Mouse (Mus musculus): ENCODE measurements around the gene Mpeg1.

The Mpeg1 gene

DNA sequence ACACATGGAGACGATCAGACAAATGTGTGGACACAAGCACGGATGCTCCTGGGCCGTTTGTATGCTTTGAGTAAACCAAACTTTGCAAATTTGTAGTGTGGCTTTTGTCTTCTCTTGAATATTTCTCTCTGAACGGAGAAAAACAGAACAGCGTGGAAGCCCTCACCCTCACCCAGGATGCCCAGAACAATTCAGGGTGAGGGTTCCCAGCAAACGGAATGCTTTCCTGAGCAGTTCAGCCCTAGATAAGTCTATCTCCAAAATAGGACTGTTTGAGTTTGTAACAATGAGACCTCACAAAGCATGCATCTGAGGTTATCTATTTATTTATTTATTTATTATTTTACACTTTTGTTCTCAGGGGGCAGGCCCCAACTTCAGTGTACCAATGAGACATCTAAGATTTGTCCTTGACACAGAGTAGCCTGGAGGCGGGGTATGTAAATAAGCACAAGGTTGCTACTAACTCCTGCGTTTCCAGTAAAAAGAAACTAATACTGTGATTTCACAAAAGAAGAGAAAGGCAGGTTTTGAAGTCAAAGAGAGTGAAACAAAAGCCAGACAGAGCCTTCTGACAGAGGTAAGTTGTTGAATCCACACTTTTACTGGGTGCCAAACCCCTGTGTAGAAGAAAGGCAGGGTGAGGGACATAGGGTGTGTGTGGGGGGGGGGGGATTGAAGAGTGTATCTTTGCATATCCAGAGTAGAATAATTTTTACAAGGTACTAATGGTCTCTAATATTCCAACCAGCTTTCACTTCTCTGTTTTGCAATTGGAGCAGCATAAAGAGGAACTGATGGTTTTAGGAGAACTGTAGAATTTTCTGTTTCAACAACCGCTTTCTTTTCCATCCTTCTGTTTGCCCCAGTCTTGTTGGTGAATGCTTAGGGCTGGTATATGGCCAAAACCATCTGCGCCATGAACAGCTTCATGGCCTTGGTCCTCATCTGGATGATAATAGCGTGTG is at the start of gene Mpeg1:
Gene Mpeg1 (plus strand): TSS at position 498 of the 968 bp plus-strand sequence.
- DNase-seq (ENCODE audit: low read depth, low spot score), result no peak

DNA sequence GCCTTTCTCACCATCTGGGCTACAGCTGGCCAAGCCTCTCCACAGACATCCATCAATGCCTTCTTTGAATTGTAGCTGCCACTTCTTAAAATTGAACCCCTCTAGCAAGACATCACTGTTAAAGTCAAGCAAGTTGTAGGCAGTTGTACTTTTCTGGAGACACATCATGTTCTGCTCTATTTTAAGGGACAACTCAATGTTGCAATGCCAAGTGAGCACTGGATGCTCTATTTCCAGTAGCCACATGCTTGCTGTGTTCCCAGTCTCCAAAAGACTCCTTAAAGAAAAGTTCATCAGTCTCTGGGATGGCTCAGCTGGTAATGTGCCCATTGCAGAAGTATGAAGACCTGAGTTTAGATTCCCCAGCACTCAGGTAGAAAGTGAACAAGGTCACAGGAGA is 46.8 kb upstream of the Mpeg1 start:
- no peak for DNase-seq (ENCODE audit: low read depth, low spot score)

DNA sequence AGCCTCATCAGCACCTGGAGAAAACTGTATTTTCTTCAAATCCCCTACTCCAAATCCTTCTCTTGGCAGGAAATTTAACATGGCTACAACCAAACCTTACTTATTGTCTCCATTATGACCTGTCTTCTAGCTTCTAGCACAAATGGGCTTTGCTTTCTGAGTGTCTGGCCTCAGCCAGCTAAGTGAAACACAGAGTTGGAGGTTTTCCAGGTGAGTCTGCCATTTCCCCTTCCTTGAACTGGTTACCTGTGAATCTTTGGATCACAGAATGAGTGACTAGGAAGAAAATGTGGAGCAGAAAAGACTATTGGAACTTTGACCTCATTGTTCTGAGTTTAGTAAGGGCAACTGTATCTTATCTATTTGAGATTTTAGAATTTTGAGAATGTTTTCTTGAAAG is 43.2 kb upstream of the Mpeg1 start, which contains the start of gene Olfr1441:
Gene Olfr1441 (plus strand): TSS at position 73 of the 400 bp plus-strand sequence.
- DNase-seq (ENCODE audit: low read depth, low spot score), result no peak

DNA sequence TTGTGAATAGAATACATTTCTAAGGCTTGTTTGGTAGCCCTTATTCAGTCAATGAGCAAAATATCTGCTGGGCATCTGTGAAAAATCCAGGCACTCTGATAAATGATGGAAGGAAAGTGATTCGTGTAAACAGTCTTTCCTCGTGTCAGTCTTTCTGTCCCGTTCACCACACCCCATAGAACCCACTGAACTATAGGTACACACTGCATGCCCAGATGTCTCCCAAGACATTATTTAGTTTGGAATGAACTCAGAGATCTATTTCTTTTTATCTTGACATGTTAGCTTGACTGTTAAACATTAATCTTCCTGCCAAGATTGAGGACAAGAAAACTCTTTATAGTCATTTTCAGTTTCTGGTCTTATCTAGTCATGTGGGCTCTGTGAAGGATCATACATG is 42.3 kb upstream of the Mpeg1 start:
- no peak for DNase-seq (ENCODE audit: low read depth, low spot score)

DNA sequence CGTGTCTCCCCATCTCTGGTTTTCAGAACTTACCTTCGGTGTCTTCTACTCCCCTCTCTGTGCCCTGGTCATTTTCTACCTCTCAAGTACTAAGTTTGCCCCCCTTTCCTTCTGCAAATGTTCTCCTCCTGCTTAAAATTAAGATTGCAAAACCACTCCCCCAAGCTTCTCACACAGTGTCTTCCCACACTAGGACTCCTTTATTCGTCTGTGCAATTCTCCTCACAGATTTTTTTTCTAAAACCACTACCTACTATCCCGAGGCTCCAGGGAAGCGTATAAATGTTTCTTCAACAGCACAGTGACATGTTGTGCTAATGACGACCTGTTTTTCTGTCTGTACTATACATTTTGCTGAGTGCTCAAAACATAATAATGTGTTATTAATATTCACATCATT is 40.0 kb upstream of the Mpeg1 start:
- DNase-seq (ENCODE audit: low read depth, low spot score), result no peak

DNA sequence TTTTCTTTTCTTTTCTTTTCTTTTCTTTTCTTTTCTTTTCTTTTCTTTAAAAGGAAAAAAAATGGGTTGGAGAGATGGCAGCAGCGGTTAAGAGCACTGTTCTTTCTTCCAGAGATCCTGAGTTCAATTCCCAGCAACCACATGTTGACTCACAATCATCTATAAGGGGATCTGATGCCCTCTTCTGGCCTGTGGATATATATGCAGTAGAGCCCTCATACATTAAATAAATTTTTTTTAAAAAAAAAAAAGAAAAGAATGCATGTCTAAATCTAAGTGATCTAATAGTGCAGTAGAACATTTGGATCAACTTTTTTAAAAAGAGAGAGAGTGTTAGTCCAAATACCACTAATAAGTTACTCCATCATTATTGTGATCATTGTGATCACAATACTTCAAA is 38.9 kb upstream of the Mpeg1 start:
- DNase-seq (ENCODE audit: low read depth, low spot score), result no peak

DNA sequence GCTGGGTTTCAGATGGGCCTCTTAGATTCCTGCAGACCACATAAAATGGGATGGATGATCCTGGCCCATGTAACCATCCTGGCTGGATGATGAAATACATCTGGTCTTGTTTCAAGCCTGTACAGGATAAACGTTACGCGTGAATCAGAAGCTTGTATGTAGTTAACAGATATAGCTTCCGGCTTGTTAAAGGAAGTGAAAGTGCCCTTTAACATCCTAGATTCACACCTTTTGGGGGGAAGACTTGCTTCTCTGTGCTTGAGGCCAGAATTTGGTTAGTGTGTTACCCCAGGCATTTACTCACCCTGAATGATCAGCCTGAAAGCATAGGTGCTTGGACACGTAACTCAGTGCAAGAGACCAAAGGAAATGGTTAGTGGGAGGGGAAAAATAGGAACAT is 33.5 kb upstream of the Mpeg1 start:
- DNase-seq (ENCODE audit: low read depth, low spot score), result no peak

DNA sequence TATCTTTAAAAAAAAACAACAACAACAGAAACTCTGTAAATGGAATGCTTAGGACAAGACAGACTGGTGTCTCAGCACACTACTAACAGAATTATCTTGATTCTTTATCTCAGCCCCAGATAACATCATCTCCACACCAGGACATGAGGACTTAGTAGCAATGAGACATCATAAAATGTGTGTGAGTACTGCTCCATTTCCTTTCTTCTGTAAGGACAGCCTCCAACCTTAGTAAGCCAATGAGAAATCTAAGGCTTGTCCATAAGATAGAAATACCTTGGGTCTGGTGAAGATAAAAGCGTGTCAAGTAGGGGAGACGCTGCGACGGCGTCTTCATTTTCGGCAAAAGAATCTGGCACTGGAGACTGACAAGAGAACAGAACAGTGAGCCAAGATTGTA is 33.0 kb upstream of the Mpeg1 start, which contains the start of gene Pfpl:
Gene Pfpl (plus strand): TSS at position 301 of the 400 bp plus-strand sequence.
- no peak for DNase-seq (ENCODE audit: low read depth, low spot score)

DNA sequence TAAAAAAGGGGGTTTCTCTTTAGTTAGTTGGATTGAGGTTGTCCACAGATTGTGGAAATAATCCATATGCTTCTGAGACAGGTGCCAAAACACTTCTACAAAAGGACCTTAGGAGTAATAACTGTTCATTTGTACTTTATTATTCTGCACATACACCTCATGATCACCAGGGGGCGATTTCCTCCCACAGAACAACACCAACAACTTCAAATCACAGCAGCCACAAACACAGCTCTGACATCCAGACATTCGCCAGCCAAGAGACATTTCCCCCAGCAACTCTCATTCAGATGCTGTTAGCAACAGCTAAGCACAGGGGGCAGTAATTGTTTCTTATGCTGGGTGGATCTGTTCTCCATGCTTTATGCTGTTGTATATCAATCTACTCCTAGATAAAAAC is 27.5 kb upstream of the Mpeg1 start:
- DNase-seq (ENCODE audit: low read depth, low spot score), result no peak

DNA sequence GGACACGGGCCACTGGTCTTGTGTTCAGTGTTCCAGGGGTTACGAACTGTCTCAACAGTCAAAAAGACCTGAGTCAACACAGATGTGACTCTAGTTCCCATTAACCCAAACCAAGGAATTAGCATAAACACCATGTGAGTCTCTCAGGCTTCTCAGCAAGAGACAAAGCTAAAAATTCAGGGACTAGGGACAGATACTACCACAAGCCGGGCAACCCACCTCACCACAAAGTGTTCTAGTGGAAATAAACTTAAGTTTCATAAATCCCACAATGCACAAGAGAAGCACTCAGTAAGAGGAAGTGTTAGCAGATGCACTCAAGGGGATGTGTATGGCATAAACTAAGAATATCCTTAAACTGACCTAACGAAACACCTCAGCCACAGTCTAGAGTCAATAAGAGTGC is 25.6 kb upstream of the Mpeg1 start:
- no peak for DNase-seq (ENCODE audit: low read depth, low spot score)

DNA sequence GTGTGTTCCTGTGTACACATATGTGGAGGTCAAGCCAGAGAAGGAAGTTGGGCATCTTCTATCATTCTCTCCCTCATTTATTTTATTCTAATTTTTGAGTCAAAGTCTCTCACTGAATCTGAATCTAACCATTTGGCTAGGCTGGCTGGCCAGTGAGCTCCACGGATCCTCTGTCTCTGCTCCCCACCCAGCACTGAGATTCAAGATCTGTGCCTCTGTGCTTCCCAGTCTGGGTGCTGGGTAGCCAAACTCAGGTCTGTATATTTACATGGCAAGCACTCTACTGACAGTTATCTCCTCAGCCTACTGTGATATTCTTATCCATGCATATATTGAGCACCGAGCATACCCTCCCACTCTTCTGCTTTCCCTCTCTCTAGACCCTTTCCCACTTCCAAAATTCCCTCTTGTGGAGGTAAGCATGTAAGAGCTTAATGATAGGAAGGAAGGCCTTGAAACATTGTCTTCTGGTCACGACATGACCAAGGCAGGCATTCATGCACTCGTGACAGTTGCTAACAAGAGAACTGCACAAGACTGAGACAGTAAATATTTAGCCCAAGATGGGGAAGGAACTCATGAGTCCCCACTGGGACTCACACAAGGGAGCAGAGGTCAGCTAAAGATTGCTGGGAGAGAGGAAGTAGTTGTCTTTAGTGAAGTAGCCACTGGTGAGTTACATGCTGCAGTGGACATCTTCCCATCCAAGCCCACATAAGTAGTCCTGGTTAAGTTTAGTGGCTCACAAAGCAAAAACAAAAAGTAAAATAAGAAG is 24.6 kb upstream of the Mpeg1 start:
- no peak for DNase-seq (ENCODE audit: low read depth, low spot score)

DNA sequence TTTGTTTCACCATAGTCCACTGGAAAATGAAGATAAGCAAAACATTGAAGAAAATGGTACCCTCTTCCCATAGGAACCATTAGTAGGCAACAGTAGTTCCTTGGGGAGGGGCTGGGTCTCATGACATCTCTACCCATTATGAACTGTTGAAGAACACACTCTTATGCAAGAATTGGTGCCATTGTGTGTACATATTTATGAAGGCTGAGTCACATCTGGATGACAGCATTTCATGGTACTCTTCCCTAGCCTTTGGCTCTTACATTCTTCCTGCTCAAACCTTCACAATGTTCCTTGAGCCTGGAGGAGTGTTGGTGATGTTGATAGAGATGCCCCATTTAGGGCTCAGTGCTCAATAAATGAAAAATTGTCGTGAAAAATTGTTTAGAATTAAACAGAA is 21.0 kb upstream of the Mpeg1 start:
- no peak for DNase-seq (ENCODE audit: low read depth, low spot score)

DNA sequence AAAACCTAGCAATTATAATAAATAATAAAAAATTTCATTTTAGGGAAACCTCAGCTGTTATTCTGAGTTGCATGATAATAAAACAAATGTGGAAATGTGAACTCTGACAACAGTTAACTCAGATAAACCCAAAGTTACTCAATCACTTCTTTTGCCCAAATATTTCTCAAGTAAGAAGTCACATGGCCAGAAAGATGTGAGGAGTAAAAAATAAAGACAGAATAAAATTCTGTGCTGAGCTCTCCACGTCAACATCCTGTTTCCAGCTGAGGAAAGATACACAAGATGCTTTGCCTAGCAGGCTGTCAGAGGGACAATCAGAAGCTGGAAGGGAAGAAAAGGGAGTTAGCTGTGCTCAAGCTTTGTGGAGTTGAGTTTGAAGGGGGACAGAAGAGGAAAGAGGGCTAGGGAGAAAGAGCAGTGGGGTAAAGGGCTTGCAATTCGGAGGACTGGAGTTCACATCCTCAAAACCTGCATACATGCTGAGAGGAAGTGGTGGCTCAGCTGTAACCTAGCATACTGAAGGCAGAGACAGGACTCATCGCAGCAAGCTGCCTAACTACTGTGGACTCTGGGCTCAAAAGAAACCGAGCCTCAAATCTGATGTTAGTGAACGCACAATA is 20.4 kb upstream of the Mpeg1 start:
- no peak for DNase-seq (ENCODE audit: low read depth, low spot score)

DNA sequence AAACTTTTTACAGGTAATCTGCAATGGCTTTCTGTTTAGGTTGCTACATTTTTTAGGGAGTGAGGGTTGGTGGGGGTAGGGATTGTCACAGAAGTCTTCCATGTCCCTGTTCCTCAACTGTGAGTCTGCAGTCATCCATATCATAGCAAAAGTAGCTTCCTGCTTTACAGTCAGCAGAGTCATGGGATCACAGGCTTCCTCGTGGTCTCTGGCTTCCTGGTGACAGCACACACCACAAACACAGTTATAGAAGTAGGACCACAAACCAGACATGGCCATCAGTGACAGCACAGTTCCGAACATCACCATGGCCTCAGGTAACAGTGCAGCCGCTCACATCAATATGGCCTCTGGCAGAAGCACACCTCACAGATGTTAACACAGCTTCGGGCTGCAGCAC is 18.0 kb upstream of the Mpeg1 start:
- DNase-seq (ENCODE audit: low read depth, low spot score), result no peak

DNA sequence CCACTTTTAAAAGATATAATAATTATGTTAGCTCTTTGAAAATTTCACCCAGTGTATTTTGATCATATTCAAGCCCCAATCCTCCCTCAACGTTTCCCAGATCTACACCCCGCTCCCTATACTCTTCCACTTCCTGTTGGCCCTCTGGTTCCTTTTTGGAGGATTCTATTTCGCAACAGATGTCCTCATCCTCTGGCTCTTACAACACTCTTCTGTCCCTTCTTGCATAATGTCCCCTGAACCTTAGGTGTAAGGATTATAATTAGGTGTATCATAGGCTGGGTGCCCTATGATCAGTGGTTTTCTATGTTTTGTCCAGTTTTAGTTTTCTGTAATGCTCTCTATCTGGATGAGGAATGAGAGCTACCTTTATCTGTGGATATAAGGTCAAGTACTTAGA is 15.6 kb upstream of the Mpeg1 start:
- no peak for DNase-seq (ENCODE audit: low read depth, low spot score)

DNA sequence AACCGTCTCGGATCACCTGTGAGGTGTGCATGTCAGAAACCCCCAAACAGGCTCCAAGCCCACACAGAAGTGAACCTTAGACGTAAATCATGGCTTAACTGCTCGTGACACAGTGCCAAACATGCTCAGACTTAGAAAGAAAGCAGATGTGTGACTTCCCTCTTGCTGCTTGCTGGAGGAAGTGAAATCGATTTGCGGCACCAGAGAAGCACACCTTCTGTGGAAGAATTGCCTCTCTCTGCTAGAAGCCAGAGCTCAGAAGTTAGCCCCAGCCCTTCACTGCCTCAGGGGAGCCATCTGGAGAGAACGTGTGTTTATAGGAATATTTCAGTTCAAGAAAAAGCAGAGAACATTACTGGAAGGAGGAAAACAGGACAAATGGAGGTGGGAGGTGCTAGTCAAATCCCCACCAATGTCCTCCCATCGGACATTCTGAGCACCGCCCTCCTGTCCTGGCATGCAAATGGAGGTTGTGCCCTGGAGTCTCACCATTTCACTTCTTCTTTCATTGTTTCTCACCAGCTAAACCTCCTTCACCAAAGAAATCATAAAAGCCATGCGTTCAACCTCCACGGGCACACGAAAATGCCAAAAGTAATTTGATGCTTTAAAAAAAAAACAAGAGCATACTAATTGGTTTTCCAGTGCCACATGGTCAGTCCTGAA is 3.0 kb upstream of the Mpeg1 start:
- DNase-seq (ENCODE audit: low read depth, low spot score), result no peak

DNA sequence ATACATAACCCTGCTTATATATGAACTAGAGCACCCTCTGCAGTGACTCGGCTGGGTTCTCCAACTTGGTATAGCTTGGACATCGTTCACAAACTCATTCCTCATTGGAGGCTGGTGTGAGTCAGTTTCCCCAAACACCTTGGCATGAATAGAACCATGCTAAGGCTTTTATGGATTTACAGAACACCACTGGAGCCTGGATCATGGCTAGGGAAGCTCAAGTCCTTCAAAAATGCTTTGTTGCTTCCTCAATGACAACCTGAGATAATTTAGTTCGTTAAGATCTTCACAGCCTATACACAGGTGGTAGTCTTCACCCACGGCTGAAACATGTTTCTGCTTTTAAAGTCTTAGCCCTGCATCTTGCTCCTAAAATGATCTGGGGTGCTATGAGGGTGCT is 1.1 kb upstream of the Mpeg1 start:
- no peak for DNase-seq (ENCODE audit: low read depth, low spot score)

DNA sequence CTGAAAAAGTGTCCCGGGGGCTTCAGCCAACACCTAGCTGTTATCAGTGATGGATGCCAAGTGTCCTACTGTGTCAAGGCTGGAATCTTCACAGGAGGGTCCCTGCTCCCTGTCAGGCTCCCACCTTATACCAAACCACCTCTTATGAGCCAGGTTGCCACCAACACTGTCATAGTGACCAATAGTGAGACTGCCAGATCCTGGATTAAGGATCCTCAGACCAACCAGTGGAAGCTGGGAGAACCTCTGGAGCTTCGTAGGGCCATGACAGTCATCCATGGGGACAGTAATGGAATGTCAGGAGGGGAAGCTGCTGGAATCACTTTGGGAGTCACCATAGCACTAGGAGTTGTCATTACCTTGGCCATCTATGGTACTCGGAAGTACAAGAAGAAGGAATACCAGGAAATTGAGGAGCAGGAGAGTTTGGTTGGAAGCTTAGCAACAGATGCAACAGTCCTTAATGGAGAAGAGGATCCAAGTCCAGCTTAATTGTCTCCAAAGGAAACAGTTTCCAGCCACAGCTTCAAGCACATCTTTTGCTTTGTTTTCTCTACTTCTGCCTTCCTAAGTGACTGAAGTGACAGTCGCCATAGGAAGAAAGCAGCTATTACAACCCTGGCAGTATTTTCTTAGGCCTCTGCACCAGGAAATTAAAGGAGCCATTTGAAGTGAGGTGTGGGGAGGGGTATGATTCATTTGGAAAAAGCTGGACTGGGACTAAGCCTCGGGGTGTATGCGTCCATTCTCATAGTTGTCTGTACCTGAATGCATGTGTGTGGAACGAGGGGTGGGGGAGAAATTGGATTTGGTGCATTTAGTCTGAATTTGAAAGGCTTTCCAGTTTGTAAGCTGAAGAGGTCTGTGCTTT is 2.5 kb downstream of the Mpeg1 start:
- DNase-seq (ENCODE audit: low read depth, low spot score), result no peak

DNA sequence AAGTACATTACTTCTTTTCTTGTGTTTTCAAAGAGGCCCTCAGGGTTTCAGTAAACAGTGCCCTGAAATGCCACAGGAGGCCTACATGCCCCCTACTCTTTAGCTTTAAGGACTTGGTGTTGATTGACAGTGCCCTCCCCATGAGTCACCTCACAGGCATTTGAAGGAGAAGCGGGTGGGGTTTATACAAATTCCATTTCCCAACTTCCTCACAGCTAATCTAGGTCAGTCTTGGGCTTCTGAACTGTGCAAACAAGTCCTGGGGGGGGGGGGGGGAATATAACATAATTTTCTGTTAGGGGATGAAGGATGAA is 3.1 kb downstream of the Mpeg1 start:
- DNase-seq (ENCODE audit: low read depth, low spot score), result no peak

DNA sequence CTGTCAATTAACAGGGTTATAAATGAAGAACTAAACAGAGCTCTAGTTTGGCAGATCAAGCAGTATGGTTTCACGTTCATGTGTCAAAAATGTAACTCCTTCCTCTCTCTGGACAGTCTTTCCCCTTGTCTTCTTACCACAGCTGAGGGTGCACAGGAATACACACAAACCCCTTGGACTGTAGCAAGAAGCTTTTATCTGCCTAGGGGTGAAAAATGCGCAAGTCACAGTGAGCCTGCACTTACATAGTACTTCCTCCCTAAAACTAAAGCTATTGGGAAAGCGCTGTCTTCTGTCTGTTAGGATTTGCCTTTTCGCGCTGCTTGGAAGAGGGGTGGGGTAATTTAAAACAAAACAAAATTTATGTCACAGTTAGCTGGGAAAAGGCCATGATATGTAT is 3.5 kb downstream of the Mpeg1 start:
- DNase-seq (ENCODE audit: low read depth, low spot score), result no peak

DNA sequence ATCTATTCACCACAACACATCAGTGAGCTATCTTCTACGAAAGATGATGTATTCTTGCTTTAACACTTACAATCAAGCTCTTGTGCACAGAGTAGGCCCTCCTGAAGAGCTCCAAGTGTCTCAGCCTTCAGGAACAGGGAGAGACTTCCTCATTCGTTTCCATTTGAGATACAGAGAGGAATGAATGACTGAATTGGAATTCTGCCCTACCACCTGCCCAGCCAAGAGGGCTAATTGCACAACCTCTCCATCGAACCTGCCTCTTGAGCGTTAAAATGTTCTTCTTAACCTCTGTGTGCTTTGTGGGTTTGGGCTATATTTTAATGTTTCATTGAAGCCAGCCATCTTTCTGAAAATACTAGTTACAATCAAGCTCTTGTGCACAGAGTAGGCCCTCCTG is 4.1 kb downstream of the Mpeg1 start:
- DNase-seq (ENCODE audit: low read depth, low spot score), result no peak
